In the genomic region with DNA sequence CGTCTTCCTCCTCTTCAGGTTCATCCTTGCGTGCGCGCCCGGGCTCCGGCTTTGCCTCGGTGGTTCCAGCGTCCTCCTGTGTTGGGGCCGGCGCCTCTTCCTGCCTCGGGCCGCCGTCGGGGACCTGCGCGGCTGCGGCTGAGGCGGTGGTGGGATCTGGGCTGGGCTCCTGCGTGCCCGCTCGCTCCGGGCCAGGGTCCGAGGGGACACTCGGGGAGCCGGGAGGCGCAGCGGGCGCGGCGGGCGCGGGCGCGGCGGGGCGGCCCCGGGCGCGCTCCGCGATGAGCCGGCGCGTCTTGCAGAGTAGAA, we compare ENCODE assay signal across 9 mouse cellular contexts. TPM values are rescaled to one million over a fixed set of nuclear protein-coding genes. Genes with fewer than 3 reads are reported as not detected.
DNase-seq lines count a peak whose midpoint lies in the region; ATAC-seq and TF ChIP-seq lines count a peak whose summit lies in the region.
"Had no signal": no experiment of that assay in that cellular context is flagged by ENCODE, and none has a peak within 500 bp of the region (broad histone marks: within the 10 kb centered on the region; RNA-seq: fewer than 3 reads in every experiment).

No protein-coding gene starts in this region.

- H3K4me2 ChIP-seq in heart, embryonic 11.5 days = peak overlapping the region; percentile 84
- H3K4me2 ChIP-seq in limb, embryonic 14.5 days (replicated peaks; ENCODE audit: low read depth, low read length, severe bottlenecking) = peak overlapping the region; percentile 99

- ATAC-seq in heart, embryonic 11.5 days (replicated peaks; ENCODE audit: insufficient number of reproducible peaks, low FRiP score, low TSS enrichment) = no peak
- no peak for ATAC-seq in limb, embryonic 14.5 days (ENCODE audit: low FRiP score, low read depth)

- peaks cover 81% of the 10 kb centered on the region for H3K27me3 ChIP-seq in heart, embryonic 11.5 days (ENCODE audit: control insufficient read depth, insufficient read depth, low read length)
- H3K27me3 ChIP-seq in limb, embryonic 14.5 days (ENCODE audit: control insufficient read depth, insufficient read depth, low read length) = peaks cover 42% of the 10 kb centered on the region

- H3K4me3 ChIP-seq in heart, embryonic 11.5 days (ENCODE audit: low read depth, low read length) = peak overlapping the region; percentile 65
- H3K4me3 ChIP-seq in limb, embryonic 14.5 days (replicated peaks; ENCODE audit: low read length) = peak overlapping the region; percentile 68

- H3K27ac ChIP-seq in heart, embryonic 11.5 days (ENCODE audit: low read depth, low read length) = no peak overlapping the region
- no peak overlapping the region for H3K27ac ChIP-seq in limb, embryonic 14.5 days (replicated peaks; ENCODE audit: low read depth, low read length)

- no peak for TF ChIP-seq POLR2A in limb, embryonic 14.5 days (IDR thresholded peaks at IDR 0.05; ENCODE audit: borderline replicate concordance, extremely low read depth, insufficient read depth, insufficient read length)

- H3K9ac ChIP-seq in heart, embryonic 11.5 days (ENCODE audit: low read depth, low read length) = peak overlapping the region; percentile 63; the same call in 1 of the 2 replicates
- peak overlapping the region; percentile 64 for H3K9ac ChIP-seq in limb, embryonic 14.5 days (ENCODE audit: low read depth, low read length, severe bottlenecking)

- peaks cover 19% of the 10 kb centered on the region for H3K4me1 ChIP-seq in heart, embryonic 11.5 days (ENCODE audit: control insufficient read depth, insufficient read depth, low read length)
- peaks cover 16% of the 10 kb centered on the region for H3K4me1 ChIP-seq in limb, embryonic 14.5 days (ENCODE audit: control insufficient read depth, insufficient read depth, low read length)

- no peaks in the 10 kb centered on the region for H3K9me3 ChIP-seq in heart, embryonic 11.5 days (replicated peaks; ENCODE audit: control insufficient read depth, low read length)
- H3K9me3 ChIP-seq in limb, embryonic 14.5 days (ENCODE audit: control insufficient read depth, low read length) = no peaks in the 10 kb centered on the region

- no peaks in the 10 kb centered on the region for H3K36me3 ChIP-seq in heart, embryonic 11.5 days (ENCODE audit: control insufficient read depth, insufficient read depth, low read length)
- H3K36me3 ChIP-seq in limb, embryonic 14.5 days (ENCODE audit: control insufficient read depth, insufficient read depth, low read length) = no peaks in the 10 kb centered on the region
- H3K36me3 ChIP-seq: G1E had no signal

- no peak for DNase-seq in heart, adult 18-20 months
- DNase-seq in thymus, postnatal 14 days = peak; percentile 14
- DNase-seq in thymus, postnatal 0 days (ENCODE audit: low spot score) = no peak
- DNase-seq in limb, embryonic 14.5 days (ENCODE audit: low spot score) = no peak
- DNase-seq in frontal cortex, postnatal 36 days (ENCODE audit: low spot score in 2 of 2) = no peak
- DNase-seq in layer of hippocampus, adult 9-10 months (ENCODE audit: low spot score) = no peak
- DNase-seq in layer of hippocampus, adult 8-10 months (ENCODE audit: low spot score in 2 of 2) = no peak

- 0% methylated on average over 26 of the region's 44 CpGs for WGBS in heart, embryonic 11.5 days (ENCODE audit: insufficient replicate concordance)
- WGBS in limb, embryonic 14.5 days = 1% methylated on average over 12 of the region's 44 CpGs

RNA-seq across cellular contexts. Expression of a gene that starts 1.2 kb away (rescaled TPM):
- 0.99 and 1.6 TPM in 2 replicates for polyA plus RNA-seq in heart, embryonic 11.5 days (2014; fragmentation: Nextera tagmentation; extraction: Ambion mirVana)
- 10 to 100 TPM; 70.1 to 70.9 TPM for total RNA-seq in heart, adult 18-20 months (2021)
- 0.32 and 0.55 TPM in 2 replicates for polyA plus RNA-seq in thymus, postnatal 0 days (2015; fragmentation: Nextera tagmentation; extraction: Ambion mirVana)
- polyA plus RNA-seq in limb, embryonic 14.5 days (2012; rRNA removed) = 7.8 and 11.4 TPM in 2 replicates
- 3.0 and 3.2 TPM in 2 replicates for polyA plus RNA-seq in limb, embryonic 14.5 days (2014; fragmentation: Nextera tagmentation; extraction: Ambion mirVana)
- 100 to 1,000 TPM in 2 of 4 experiments, 10 to 100 TPM in 2; 90.3 to 125 (median 102) TPM for total RNA-seq in layer of hippocampus, adult 8-10 months (2022)
- polyA plus RNA-seq: G1E had no signal

RNA-seq across cellular contexts. Expression of a gene that starts 40.6 kb away (rescaled TPM):
- 59.1 and 60.6 TPM in 2 replicates for polyA plus RNA-seq in heart, embryonic 11.5 days (2014; fragmentation: Nextera tagmentation; extraction: Ambion mirVana)
- 100 to 1,000 TPM; 122 to 123 TPM for total RNA-seq in heart, adult 18-20 months (2021)
- 29.5 and 32.8 TPM in 2 replicates for polyA plus RNA-seq in thymus, postnatal 0 days (2015; fragmentation: Nextera tagmentation; extraction: Ambion mirVana)
- 67.4 and 81.1 TPM in 2 replicates for polyA plus RNA-seq in limb, embryonic 14.5 days (2012; rRNA removed)
- polyA plus RNA-seq in limb, embryonic 14.5 days (2014; fragmentation: Nextera tagmentation; extraction: Ambion mirVana) = 60.2 and 61.5 TPM in 2 replicates
- 10 to 100 TPM; 17.8 to 27.6 (median 21.7) TPM for total RNA-seq in layer of hippocampus, adult 8-10 months (2022)
